Mouse (Mus musculus): ENCODE results near the gene Gm609.

GRCm38 (mm10) chr16:45375506-45376225 lies 117.1 kb downstream of the Gm609 start:
- TF ChIP-seq CTCF (IDR thresholded peaks at IDR 0.05; ENCODE audit: extremely low read depth, insufficient read depth, low read length) (no peak), POLR2A (IDR thresholded peaks at IDR 0.05; ENCODE audit: extremely low read depth, insufficient read depth, low read length) (no peak)

Data from cortical plate, adult 2 months (tissue).